Mouse (Mus musculus) thymus, postnatal 10 days (tissue): Measurements from ENCODE around the gene Snapin.

Source experiments
- DNase-seq, 2 experiments: peaks; one replicate each; pipeline ENCODE4 v3.0.0; 2021; ENCODE audit warnings: low spot score in 2 of 2

Gene Snapin

DNA sequence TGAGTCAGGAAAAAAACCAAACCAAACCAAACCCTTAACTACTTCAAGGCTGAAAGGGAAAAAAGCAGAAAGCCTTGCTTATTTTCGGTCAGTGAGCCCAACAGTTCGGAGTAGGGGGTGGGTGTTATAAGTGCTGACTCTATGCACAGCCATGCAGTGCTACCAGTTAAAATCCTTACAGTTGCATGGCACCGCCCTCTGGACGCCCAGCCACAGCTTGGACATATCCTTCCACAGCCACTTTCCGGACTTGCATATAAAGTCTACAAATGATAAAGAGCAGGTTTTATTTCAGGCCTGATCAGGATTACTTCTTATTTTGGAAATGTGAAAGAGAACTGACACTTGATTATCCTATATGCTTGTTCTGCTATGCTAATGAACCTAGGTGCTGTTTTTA is 14.4 kb upstream of the Snapin start:
- DNase-seq: no peak

DNA sequence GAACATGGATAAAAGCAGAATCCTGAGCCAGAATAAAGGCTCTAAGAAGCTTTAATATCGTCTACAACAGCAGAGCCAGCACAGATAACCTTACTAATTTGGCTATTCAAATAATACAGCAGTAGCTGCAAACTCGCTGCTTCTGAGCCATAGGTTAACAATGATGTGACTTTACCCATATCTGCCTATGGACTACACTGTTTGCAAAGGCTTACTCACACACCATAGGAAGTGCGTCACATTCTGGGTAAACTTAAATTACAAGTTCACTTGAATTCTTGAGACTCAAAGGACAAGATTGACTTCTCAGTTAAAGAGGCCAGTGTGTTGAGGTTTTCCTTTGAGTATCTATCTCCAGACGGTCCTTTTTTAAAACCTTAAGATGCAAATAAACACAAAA is 12.6 kb upstream of the Snapin start:
- no peak for DNase-seq

DNA sequence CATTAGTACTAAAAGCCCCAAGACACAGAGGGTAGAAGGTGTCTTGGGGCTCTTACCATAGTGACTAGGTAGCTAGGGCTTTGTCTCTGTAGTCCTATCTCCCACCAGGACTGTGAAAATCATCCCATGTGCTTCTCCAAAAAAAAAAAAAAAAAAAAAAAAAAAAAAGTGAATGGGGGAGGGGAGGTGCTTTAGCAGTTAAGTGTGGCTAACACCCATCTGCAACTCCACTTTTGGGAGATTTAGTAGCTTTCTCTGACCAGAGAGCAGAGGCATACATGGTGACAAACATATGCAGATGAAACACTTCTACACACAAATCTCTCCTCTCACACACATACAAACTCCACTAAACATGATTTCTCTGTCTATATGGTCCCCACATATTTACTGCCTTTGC is 6.8 kb upstream of the Snapin start:
- no peak for DNase-seq

DNA sequence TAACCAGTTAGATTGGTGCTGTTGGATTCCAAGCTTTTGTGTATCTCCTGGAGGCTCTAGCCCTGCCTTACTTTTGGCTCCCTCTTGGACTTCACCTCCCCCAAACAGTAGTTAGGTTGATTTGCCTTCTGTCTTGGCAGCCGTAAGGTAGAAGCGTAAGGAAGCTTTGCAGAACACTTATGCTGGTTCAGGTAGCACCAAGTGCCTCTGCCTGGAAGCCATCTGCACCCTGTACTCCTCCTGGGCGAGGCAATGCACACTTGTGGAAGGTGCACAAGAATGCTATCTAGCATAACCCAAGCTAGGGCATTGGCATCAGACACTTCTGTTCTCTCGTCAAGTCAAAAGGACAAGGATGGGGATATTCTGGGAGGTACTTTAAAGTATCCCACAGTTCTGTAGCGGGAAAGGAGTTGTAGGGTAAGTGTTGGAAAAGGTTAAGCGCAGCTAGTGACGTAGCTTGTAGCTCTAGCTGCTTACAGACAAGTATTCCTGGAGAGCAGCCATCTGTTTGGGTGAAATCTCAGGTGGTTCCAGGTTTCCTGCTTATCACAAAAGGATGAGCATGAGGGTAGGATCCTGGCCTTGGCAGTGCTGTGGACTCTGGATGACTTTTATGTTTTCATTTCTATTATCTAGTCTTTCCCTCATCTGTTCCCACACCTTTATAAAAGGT is 5.2 kb upstream of the Snapin start:
- DNase-seq: no peak

GRCm38 (mm10) chr3:90493831-90494540 is 3.2 kb upstream of the Snapin start:
- no peak for DNase-seq

GRCm38 (mm10) chr3:90491350-90491749 is 517 bp upstream of the Snapin start:
- DNase-seq: peak; percentile 46 to 52

GRCm38 (mm10) chr3:90488576-90488975 is 2.3 kb downstream of the Snapin start:
- no peak for DNase-seq

GRCm38 (mm10) chr3:90486998-90487397 is 3.8 kb downstream of the Snapin start:
- DNase-seq: no peak

- DNase-seq: peak; percentile 92 to 93
Measured at GRCm38 (mm10) chr3:90475831-90476611, 14.8 kb downstream of the Snapin start, which contains the start of gene Ilf2. Ilf2 (plus strand) TSS chr3:90476126.

GRCm38 (mm10) chr3:90475151-90475830 is 15.5 kb downstream of the Snapin start:
- DNase-seq: no peak

DNA sequence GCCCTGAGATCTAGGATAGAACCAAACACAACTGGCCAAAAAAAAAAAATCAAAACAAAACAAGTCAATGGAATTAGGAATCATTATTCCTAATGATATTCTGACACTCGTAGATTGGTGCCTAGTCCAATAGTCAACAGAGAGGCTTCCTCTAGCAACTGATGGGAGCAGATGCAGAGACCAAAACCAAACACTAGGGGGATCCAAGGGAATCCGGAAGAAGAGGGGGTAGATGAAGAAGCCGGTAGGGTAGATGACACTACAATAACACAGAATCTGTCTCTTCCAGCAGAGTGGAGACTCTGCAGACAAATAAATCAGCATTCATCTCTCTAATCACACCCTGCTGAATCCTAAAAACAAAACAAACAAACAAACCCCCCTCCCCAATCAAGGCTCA is 18.6 kb downstream of the Snapin start:
- DNase-seq: peak; percentile 66 to 80

DNA sequence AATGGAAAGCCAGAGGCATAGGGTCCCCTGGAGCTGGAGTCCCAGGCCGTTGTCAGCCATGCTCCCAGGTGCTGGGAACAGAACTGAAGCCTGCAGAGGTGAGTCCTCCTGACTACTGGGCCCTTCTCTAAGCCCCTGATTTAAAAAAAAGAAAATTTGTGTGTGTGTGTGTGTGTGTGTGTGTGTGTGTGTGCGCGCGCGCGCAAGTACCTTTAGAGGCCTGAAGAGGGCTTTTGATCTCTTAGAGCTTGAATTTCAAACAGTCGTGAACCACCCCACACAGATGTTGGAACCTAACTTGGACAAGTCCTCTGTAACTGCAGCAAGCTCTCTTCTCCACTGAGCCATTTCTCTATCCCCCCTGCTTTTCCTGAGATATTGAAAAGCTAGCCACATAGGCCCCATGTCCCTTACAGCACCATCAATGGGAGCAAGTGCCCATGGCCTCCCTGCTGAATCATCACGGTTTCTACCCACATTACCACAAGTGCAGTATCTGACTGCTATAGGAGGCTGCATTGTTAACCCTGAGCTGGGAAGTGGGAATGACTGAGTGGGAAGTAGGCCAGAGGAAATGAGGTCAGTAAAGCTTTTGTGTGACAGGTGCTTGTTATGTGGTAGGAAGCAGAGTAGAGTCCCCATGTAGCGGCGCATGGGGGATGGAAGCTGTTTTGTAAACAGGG is 23.1 kb downstream of the Snapin start:
- DNase-seq: no peak

- DNase-seq: no peak
Measured at GRCm38 (mm10) chr3:90466311-90466766, 24.5 kb downstream of the Snapin start.

DNA sequence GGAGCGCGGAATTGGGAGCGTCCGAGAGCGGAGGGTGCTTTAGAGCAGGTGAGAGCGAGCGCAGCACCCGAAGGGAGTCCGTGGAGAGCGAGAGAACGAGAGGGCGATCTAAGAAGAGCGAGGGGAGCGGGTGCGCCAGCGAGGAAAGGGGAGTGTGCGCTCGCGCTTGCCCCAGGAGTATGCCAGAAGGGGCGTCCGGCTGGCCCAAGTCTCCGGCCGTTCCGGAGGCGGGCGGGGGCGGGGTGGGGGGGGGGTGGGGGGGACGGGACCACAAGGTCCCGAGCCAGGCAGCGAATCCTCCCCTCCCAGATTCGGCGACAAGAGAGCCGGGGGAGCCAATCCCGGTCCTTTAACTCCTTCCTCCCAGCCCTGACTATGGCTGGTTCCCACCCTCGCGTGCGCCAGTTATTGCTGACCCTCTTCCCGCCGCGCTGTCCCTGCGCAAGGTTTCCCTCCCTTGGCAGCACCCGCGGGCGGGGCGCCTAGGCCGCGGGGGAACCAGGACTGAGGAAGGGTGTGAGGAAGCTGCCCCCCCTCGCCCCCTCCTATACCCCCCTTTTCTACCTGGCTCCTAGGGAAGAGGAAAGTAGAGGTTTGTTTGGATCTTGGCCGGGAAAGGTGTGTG is 25.0 kb downstream of the Snapin start, which contains the start of gene Npr1:
Gene Npr1, minus strand, starts transcription at position 181 of the 625 bp plus-strand sequence.
- DNase-seq: peak in 1 of 2 experiments; percentile 19

GRCm38 (mm10) chr3:90465081-90465685 is 25.6 kb downstream of the Snapin start:
- no peak for DNase-seq

DNA sequence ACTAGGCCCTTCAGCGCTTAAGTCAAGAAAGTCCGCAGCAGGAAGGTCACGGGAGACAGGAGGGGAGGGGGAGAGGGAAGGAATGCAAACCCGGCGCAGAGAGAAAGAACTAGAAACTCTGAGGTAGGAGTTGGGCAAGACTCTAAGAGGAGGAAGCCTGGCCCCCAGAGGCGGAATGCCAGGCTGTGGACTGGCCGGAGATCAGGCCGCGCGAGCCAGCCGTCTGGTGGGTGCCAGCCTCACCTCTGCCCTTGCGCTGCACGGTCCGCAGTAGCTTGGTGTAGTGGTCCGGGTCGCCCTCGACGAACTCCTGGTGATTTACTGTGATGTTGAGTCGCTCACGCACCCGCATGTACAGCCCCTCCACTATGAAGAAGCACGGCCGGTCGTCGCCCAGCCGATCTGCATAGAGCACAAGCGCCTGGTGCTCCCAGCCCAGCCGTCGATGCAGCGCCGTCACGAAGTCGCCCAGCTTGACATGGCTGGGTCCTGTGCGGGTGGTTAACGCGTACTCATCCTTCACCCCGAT is 26.2 kb downstream of the Snapin start:
- no peak for DNase-seq

DNA sequence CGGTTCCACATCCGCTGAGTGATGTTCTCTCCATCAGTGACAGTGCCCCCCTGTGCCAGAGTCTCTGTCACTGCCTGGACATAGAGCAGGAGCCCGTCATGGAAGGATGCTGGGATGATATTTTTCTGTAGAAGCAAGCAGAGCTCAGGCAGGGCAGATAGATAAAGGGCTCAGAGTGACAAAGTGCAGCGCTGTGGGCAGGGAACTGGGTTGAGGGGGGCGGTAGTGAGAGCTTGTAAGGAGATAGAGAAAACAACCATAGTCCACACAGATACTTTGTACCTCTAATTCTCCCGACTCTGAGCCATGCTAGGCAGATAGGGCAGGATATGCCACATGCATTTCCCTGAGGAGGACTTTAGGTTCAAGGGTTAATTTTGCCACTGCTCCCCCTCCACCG is 28.3 kb downstream of the Snapin start:
- no peak for DNase-seq

GRCm38 (mm10) chr3:90461935-90462334 is 28.9 kb downstream of the Snapin start:
- no peak for DNase-seq

DNA sequence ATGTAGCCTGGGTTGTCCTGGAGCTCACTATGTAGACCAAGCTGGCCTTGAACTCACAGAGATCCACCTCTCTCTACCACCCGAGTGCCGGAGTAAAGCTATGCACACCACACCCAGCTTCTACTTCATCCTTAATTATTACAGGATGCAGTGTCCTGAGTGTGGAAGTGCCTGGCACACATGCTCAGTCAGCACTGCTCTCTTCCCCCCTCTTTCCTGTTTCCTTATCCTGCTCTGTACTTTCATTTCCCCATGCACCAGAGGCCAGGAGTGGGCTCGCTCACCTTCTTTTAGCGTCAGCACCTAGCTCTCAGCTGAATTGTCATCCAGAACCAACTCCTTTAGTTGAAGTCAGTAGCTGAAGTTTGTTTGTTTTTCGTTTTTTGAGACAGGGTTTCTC is 30.5 kb downstream of the Snapin start:
- no peak for DNase-seq

DNA sequence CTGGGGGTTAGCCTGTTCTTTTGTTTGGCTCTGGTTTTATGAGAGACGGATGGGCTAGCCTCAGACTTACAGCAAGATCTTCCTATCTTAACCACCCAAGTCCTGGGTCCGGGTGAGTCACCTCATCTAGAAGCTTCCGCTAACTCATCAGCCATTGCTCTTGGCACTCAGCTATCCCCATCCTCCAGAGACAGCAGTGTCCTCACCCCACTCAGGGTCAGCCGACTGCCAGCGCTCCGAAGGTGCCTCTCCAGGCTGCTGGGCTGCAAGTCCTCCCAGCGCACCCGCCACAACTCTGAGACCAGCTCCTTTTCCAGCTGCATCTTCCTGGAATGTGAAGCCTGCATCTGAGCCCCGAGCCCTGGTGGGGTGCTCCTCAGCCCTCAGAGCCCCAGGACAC is 31.1 kb downstream of the Snapin start:
- DNase-seq: no peak
